Mouse (Mus musculus): Measurements from ENCODE around the gene Pla2g2f. TPM values are rescaled to one million over a fixed set of nuclear protein-coding genes. Genes with fewer than 3 reads are reported as not detected.

The Pla2g2f gene
- polyA plus RNA-seq, 1 experiment from 2014 or later: not detected

- H3K27ac ChIP-seq (ENCODE audit: low read length): no peak overlapping the region
- H3K9ac ChIP-seq (ENCODE audit: low read depth, low read length): no peak overlapping the region
Observed at GRCm38 (mm10) chr4:138729018-138729703, 28.3 kb downstream of the Pla2g2f start.

GRCm38 (mm10) chr4:138725751-138726150 lies 31.7 kb downstream of the Pla2g2f start:
- WGBS: 85% methylated on average over 5 of the region's 5 CpGs
- Histone ChIP-seq H3K27ac (ENCODE audit: low read length) (no peak overlapping the region), H3K4me1 (ENCODE audit: control insufficient read depth, insufficient read depth, low read length) (peaks cover 21% of the 10 kb centered on the region), H3K9ac (ENCODE audit: low read depth, low read length) (no peak overlapping the region), H3K36me3 (ENCODE audit: control insufficient read depth, insufficient read depth, low read length) (no peaks in the 10 kb centered on the region), H3K4me2 (ENCODE audit: low read length) (no peak overlapping the region), H3K27me3 (ENCODE audit: control insufficient read depth, insufficient read depth, low read depth, low read length) (no peaks in the 10 kb centered on the region), H3K4me3 (ENCODE audit: low read depth, low read length) (no peak overlapping the region), H3K9me3 (replicated peaks; ENCODE audit: control insufficient read depth, low read length, poor library complexity, severe bottlenecking) (no peaks in the 10 kb centered on the region)
- no peak for ATAC-seq

More at GRCm38 (mm10) chr4:138729018-138729703, 28.3 kb downstream of the Pla2g2f start:
- peaks cover 17% of the 10 kb centered on the region for H3K4me1 ChIP-seq (ENCODE audit: control insufficient read depth, insufficient read depth, low read length)
- no peak overlapping the region for H3K4me3 ChIP-seq (ENCODE audit: low read depth, low read length)
- WGBS: 19% methylated on average over 9 of the region's 9 CpGs
- no peaks in the 10 kb centered on the region for H3K36me3 ChIP-seq (ENCODE audit: control insufficient read depth, insufficient read depth, low read length)
- no peaks in the 10 kb centered on the region for H3K27me3 ChIP-seq (ENCODE audit: control insufficient read depth, insufficient read depth, low read depth, low read length)
- no peak overlapping the region for H3K4me2 ChIP-seq (ENCODE audit: low read length)
- ATAC-seq: peak; percentile 74
- no peaks in the 10 kb centered on the region for H3K9me3 ChIP-seq (replicated peaks; ENCODE audit: control insufficient read depth, low read length, poor library complexity, severe bottlenecking)

- peak; percentile 81 for ATAC-seq
- peaks cover 21% of the 10 kb centered on the region for H3K4me1 ChIP-seq (ENCODE audit: control insufficient read depth, insufficient read depth, low read length)
Observed at GRCm38 (mm10) chr4:138725127-138725461, 32.3 kb downstream of the Pla2g2f start.

GRCm38 (mm10) chr4:138724354-138725126 lies 32.9 kb downstream of the Pla2g2f start, which contains the start of gene Pla2g2c:
Gene Pla2g2c, plus strand, starts transcription at chr4:138724792.
- Histone ChIP-seq H3K36me3 (ENCODE audit: control insufficient read depth, insufficient read depth, low read length) (no peaks in the 10 kb centered on the region), H3K9me3 (replicated peaks; ENCODE audit: control insufficient read depth, low read length, poor library complexity, severe bottlenecking) (no peaks in the 10 kb centered on the region), H3K9ac (ENCODE audit: low read depth, low read length) (peak within 1 kb of the TSS; percentile 65), H3K4me3 (ENCODE audit: low read depth, low read length) (peak within 1 kb of the TSS; percentile 29), H3K4me1 (ENCODE audit: control insufficient read depth, insufficient read depth, low read length) (peaks cover 21% of the 10 kb centered on the region), H3K27ac (ENCODE audit: low read length) (no peak within 1 kb of the TSS; the same call in 1 of the 2 replicates), H3K27me3 (ENCODE audit: control insufficient read depth, insufficient read depth, low read depth, low read length) (no peaks in the 10 kb centered on the region), H3K4me2 (ENCODE audit: low read length) (peak within 1 kb of the TSS; percentile 61)
- WGBS: 53% methylated on average over 18 of the region's 18 CpGs
- peak; percentile 39 for ATAC-seq

More at GRCm38 (mm10) chr4:138725127-138725461, 32.3 kb downstream of the Pla2g2f start:
- Histone ChIP-seq H3K9me3 (replicated peaks; ENCODE audit: control insufficient read depth, low read length, poor library complexity, severe bottlenecking) (no peaks in the 10 kb centered on the region), H3K4me2 (ENCODE audit: low read length) (peak overlapping the region; percentile 61), H3K4me3 (ENCODE audit: low read depth, low read length) (peak overlapping the region; percentile 29), H3K27ac (ENCODE audit: low read length) (no peak overlapping the region; the same call in 1 of the 2 replicates), H3K27me3 (ENCODE audit: control insufficient read depth, insufficient read depth, low read depth, low read length) (no peaks in the 10 kb centered on the region), H3K9ac (ENCODE audit: low read depth, low read length) (peak overlapping the region; percentile 65), H3K36me3 (ENCODE audit: control insufficient read depth, insufficient read depth, low read length) (no peaks in the 10 kb centered on the region)
- WGBS: 6% methylated on average over 13 of the region's 13 CpGs

- WGBS: 75% methylated on average over 15 of the region's 15 CpGs
Observed at GRCm38 (mm10) chr4:138723493-138724281, 33.7 kb downstream of the Pla2g2f start.

GRCm38 (mm10) chr4:138719264-138719596 lies 38.2 kb downstream of the Pla2g2f start:
- no peaks in the 10 kb centered on the region for H3K9me3 ChIP-seq (replicated peaks; ENCODE audit: control insufficient read depth, low read length, poor library complexity, severe bottlenecking)
- H3K4me3 ChIP-seq (ENCODE audit: low read depth, low read length): no peak overlapping the region
- no peak overlapping the region for H3K27ac ChIP-seq (ENCODE audit: low read length)
- H3K9ac ChIP-seq (ENCODE audit: low read depth, low read length): no peak overlapping the region
- H3K4me1 ChIP-seq (ENCODE audit: control insufficient read depth, insufficient read depth, low read length): peaks cover 5% of the 10 kb centered on the region
- H3K27me3 ChIP-seq (ENCODE audit: control insufficient read depth, insufficient read depth, low read depth, low read length): no peaks in the 10 kb centered on the region
- no peaks in the 10 kb centered on the region for H3K36me3 ChIP-seq (ENCODE audit: control insufficient read depth, insufficient read depth, low read length)
- no peak for ATAC-seq
- 74% methylated on average over 5 of the region's 5 CpGs for WGBS
- H3K4me2 ChIP-seq (ENCODE audit: low read length): no peak overlapping the region

More at GRCm38 (mm10) chr4:138723493-138724281, 33.7 kb downstream of the Pla2g2f start:
- Histone ChIP-seq H3K9me3 (replicated peaks; ENCODE audit: control insufficient read depth, low read length, poor library complexity, severe bottlenecking) (no peaks in the 10 kb centered on the region), H3K27ac (ENCODE audit: low read length) (no peak overlapping the region), H3K27me3 (ENCODE audit: control insufficient read depth, insufficient read depth, low read depth, low read length) (no peaks in the 10 kb centered on the region), H3K9ac (ENCODE audit: low read depth, low read length) (no peak overlapping the region), H3K4me3 (ENCODE audit: low read depth, low read length) (no peak overlapping the region), H3K36me3 (ENCODE audit: control insufficient read depth, insufficient read depth, low read length) (no peaks in the 10 kb centered on the region), H3K4me2 (ENCODE audit: low read length) (no peak overlapping the region), H3K4me1 (ENCODE audit: control insufficient read depth, insufficient read depth, low read length) (peaks cover 18% of the 10 kb centered on the region)
- no peak for ATAC-seq

GRCm38 (mm10) chr4:138718586-138719263 lies 38.7 kb downstream of the Pla2g2f start:
- H3K4me1 ChIP-seq (ENCODE audit: control insufficient read depth, insufficient read depth, low read length): no peaks in the 10 kb centered on the region; the same call in 1 of the 2 replicates
- no peaks in the 10 kb centered on the region for H3K9me3 ChIP-seq (replicated peaks; ENCODE audit: control insufficient read depth, low read length, poor library complexity, severe bottlenecking)
- H3K36me3 ChIP-seq (ENCODE audit: control insufficient read depth, insufficient read depth, low read length): no peaks in the 10 kb centered on the region
- no peak for ATAC-seq
- H3K4me2 ChIP-seq (ENCODE audit: low read length): no peak overlapping the region
- no peak overlapping the region for H3K27ac ChIP-seq (ENCODE audit: low read length)
- WGBS: 88% methylated on average over 5 of the region's 5 CpGs
- H3K4me3 ChIP-seq (ENCODE audit: low read depth, low read length): no peak overlapping the region
- no peak overlapping the region for H3K9ac ChIP-seq (ENCODE audit: low read depth, low read length)
- H3K27me3 ChIP-seq (ENCODE audit: control insufficient read depth, insufficient read depth, low read depth, low read length): no peaks in the 10 kb centered on the region

GRCm38 (mm10) chr4:138716697-138717096 lies 40.7 kb downstream of the Pla2g2f start:
- H3K27ac ChIP-seq (ENCODE audit: low read length): no peak overlapping the region
- no peaks in the 10 kb centered on the region for H3K36me3 ChIP-seq (ENCODE audit: control insufficient read depth, insufficient read depth, low read length)
- no peak overlapping the region for H3K4me3 ChIP-seq (ENCODE audit: low read depth, low read length)
- H3K9me3 ChIP-seq (replicated peaks; ENCODE audit: control insufficient read depth, low read length, poor library complexity, severe bottlenecking): no peaks in the 10 kb centered on the region
- ATAC-seq: no peak
- no peak overlapping the region for H3K4me2 ChIP-seq (ENCODE audit: low read length)
- 93% methylated on average over 9 of the region's 9 CpGs for WGBS
- no peaks in the 10 kb centered on the region for H3K27me3 ChIP-seq (ENCODE audit: control insufficient read depth, insufficient read depth, low read depth, low read length)
- H3K4me1 ChIP-seq (ENCODE audit: control insufficient read depth, insufficient read depth, low read length): no peaks in the 10 kb centered on the region
- H3K9ac ChIP-seq (ENCODE audit: low read depth, low read length): no peak overlapping the region

Measured in midbrain, embryonic 16.5 days (tissue).